Mouse (Mus musculus) erythroblast, embryonic 14.5 days (primary cell): ENCODE results near the gene Twf2. TPM values are rescaled to one million over a fixed set of nuclear protein-coding genes. Genes with fewer than 3 reads are reported as not detected.

Experiments
- H3K27me3 ChIP-seq: 2 replicates; pipeline ENCODE4 v1.6.1; 2012; ENCODE audit warnings: inconsistent platforms; ENCODE audit not compliant: control insufficient read depth
- H3K36me3 ChIP-seq: 2 replicates; pipeline ENCODE4 v1.6.1; 2012; ENCODE audit warnings: mild to moderate bottlenecking, inconsistent platforms; ENCODE audit not compliant: control insufficient read depth
- H3K4me1 ChIP-seq: 2 replicates; pipeline ENCODE4 v1.6.1; 2012; ENCODE audit warnings: inconsistent platforms; ENCODE audit not compliant: control insufficient read depth
- H3K4me3 ChIP-seq: replicated peaks from 2 replicates; pipeline ENCODE3; 2012; ENCODE audit warnings: moderate library complexity, mild to moderate bottlenecking, inconsistent platforms
- H3K9me3 ChIP-seq: 2 replicates; pipeline ENCODE4 v1.6.1; 2012; ENCODE audit warnings: low read length, inconsistent platforms, mixed read lengths; ENCODE audit not compliant: control insufficient read depth
- GATA1 ChIP-seq: IDR thresholded peaks from 2 replicates; pipeline ENCODE4 v1.6.1; 2012; ENCODE audit warnings: low read length, inconsistent platforms, mixed read lengths
- TAL1 ChIP-seq: IDR thresholded peaks from 3 replicates; pipeline ENCODE4 v1.6.1; 2012; ENCODE audit warnings: low read length, inconsistent platforms, mixed read lengths
- polyA plus RNA-seq: library from polyadenylated mRNA; stranded (reverse); fragments of >175 nt; gene quantifications from 2 replicates; pipeline ENCODE4 v1.2.3, GENCODE M21; 2012

Twf2 gene
- polyA plus RNA-seq, 1 experiment: 0.48 TPM

DNA sequence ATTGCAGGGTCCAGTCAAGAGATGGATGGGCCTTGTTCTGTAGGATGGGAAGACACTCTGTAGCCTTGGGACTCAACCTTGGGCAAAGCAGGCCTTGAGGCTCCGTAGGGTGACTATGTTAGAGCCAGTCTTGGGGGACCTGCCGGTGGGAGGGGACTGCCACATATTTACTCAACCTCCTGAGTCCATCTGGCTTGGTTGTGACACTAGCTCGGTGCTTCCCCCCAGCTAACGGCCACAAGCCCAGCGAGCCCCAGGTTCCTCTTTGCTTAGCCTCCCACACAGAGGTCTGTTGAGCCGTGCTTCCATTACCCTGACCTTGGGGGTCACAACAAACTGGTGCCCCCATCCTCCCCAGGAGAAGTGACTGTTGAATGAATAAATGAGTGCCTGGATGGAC lies 58.1 kb downstream of the Twf2 start:
- Histone ChIP-seq H3K27me3 (peaks cover 2% of the 10 kb centered on the region; the same call in 1 of the 2 replicates), H3K9me3 (no peaks in the 10 kb centered on the region), H3K4me1 (no peaks in the 10 kb centered on the region), H3K4me3 (no peak overlapping the region), H3K36me3 (no peaks in the 10 kb centered on the region)
- TF ChIP-seq GATA1: no peak
- TF ChIP-seq TAL1: no peak

DNA sequence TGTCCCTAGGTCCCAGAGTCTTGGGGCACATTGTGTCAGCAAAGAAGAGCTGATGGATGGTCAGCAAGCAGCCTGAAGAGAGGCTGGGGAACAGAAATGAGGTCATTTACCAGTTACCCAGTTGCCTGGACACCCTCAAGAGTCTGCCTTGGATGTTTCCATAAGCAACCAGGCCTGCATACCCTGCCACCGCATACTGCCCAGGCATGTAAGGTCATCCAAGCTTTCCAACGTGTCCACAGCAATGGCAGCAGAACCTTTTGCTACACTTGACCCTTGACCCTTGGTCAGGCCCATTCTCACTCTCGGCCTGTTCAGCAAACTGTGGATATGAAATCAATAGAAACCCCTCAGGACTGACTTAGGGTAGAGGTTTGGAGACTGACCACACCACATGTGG lies 58.6 kb downstream of the Twf2 start:
- no peak overlapping the region for H3K4me3 ChIP-seq
- TF ChIP-seq GATA1 (no peak), TAL1 (no peak)
- no peaks in the 10 kb centered on the region for H3K36me3 ChIP-seq
- H3K4me1 ChIP-seq: no peaks in the 10 kb centered on the region
- H3K27me3 ChIP-seq: peaks cover 2% of the 10 kb centered on the region; the same call in 1 of the 2 replicates
- H3K9me3 ChIP-seq: no peaks in the 10 kb centered on the region

DNA sequence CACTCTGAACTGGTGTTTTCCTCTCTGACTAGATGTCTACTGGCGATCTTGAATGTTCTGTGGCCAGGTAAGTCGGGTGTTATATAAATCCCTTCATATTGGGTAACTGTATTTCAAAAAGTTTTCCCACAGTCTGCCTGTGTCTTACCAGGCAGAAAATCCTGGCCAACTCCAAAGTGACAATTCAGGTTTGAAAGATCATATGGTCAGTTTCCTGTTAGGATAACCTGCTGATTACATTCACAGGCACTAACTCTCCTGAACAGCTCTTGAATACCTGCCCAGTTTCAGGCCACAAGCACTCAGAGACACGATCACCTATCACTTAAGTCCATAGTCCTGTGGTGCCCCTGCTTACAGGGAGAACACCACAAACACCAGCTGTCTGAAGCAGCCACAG lies 59.2 kb downstream of the Twf2 start:
- Histone ChIP-seq H3K4me3 (no peak overlapping the region), H3K4me1 (no peaks in the 10 kb centered on the region), H3K9me3 (no peaks in the 10 kb centered on the region), H3K36me3 (no peaks in the 10 kb centered on the region), H3K27me3 (no peaks in the 10 kb centered on the region)
- no peak for TF ChIP-seq GATA1
- TF ChIP-seq TAL1: no peak

DNA sequence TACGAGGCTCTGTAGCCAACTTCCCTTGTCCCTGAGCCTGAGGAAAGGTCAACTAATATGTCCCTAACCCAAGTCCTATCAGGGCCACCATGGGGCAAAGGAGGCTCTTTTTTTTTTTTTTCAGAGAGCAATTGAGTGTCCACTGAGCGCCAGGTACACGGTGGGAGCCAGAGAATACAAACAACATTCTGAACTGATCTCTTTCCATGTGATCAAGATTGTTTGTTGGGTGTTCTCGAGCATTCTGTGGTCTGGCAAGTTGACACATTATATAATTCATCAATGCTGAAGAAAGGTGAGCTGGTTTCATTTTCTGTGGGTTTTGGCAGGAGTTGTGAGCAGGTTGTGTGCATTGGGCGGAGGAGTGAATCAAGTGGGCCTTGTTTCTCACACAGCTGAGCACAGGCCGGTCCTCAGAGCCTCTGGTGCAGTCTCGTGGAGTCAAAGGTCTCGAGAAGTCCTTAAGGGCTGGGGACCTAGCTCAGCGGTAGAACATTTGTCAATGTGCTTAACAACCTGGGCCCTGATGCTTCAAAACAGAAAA lies 60.5 kb downstream of the Twf2 start:
- Histone ChIP-seq H3K4me1 (no peaks in the 10 kb centered on the region), H3K9me3 (no peaks in the 10 kb centered on the region), H3K27me3 (no peaks in the 10 kb centered on the region), H3K4me3 (no peak overlapping the region), H3K36me3 (no peaks in the 10 kb centered on the region)
- no peak for TF ChIP-seq TAL1
- TF ChIP-seq GATA1: no peak

Other genes starting within 250 kb of the Twf2 start
- not detected in 2 replicates for gene Col6a5, start 242.5 kb upstream of the Twf2 start, polyA plus RNA-seq
- not detected in 2 replicates for gene Col6a4, start 106.3 kb upstream of the Twf2 start, polyA plus RNA-seq
- gene Glyctk, start 45.0 kb upstream of the Twf2 start, polyA plus RNA-seq: 0.04 and 0.07 TPM in 2 replicates
- 0.41 and 0.51 TPM in 2 replicates for gene Wdr82, start 32.2 kb upstream of the Twf2 start, polyA plus RNA-seq
- 0.33 and 0.45 TPM in 2 replicates for gene Ppm1m, start 3.4 kb upstream of the Twf2 start, polyA plus RNA-seq
- 0.01 TPM in 1 of 2 replicates, not detected in the other for gene Tlr9, start 19.5 kb downstream of the Twf2 start, polyA plus RNA-seq
- 0.43 and 0.52 TPM in 2 replicates for gene Alas1, start 45.5 kb downstream of the Twf2 start, polyA plus RNA-seq
- 1.8 and 3.7 TPM in 2 replicates for gene Poc1a, start 78.0 kb downstream of the Twf2 start, polyA plus RNA-seq
- 0.19 and 0.23 TPM in 2 replicates for gene Dusp7, start 165.5 kb downstream of the Twf2 start, polyA plus RNA-seq
- 2.4 and 3.8 TPM in 2 replicates for gene Rpl29, start 226.3 kb downstream of the Twf2 start, polyA plus RNA-seq
- 0.42 and 0.50 TPM in 2 replicates for gene Acy1, start 235.2 kb downstream of the Twf2 start, polyA plus RNA-seq
- 0.07 TPM in 1 of 2 replicates, not detected in the other for gene Abhd14b, start 244.4 kb downstream of the Twf2 start, polyA plus RNA-seq
- gene Abhd14a, start 244.6 kb downstream of the Twf2 start, polyA plus RNA-seq: 0.42 and 0.64 TPM in 2 replicates